Mouse (Mus musculus) bone marrow, adult 2 months (tissue): ENCODE measurements around the gene Pxmp4. TPM values are rescaled to one million over a fixed set of nuclear protein-coding genes. Genes with fewer than 3 reads are reported as not detected.

Source experiments
- H3K27ac ChIP-seq: fragments of 200-500 bp; 2 replicates; pipeline ENCODE4 v1.5.1; 2012; ENCODE audit warnings: low read depth, mild to moderate bottlenecking, control low read depth, inconsistent platforms, low read length; ENCODE audit not compliant: control insufficient read depth, poor library complexity, insufficient read depth
- H3K4me1 ChIP-seq: fragments of 200-500 bp; 2 replicates; pipeline ENCODE4 v1.6.1; 2011; ENCODE audit warnings: low read length; ENCODE audit not compliant: control insufficient read depth, insufficient read depth
- H3K4me3 ChIP-seq: fragments of 200-500 bp; replicated peaks from 2 replicates; pipeline ENCODE3; 2011; ENCODE audit warnings: mild to moderate bottlenecking, low read depth, low read length, control low read depth; ENCODE audit not compliant: control insufficient read depth
- CTCF ChIP-seq: fragments of 200-500 bp; IDR thresholded peaks from 2 replicates; pipeline ENCODE4 v1.5.1; 2011; ENCODE audit warnings: low read length, control low read depth; ENCODE audit not compliant: control insufficient read depth, insufficient read depth
- POLR2A ChIP-seq: fragments of 200-500 bp; IDR thresholded peaks from 2 replicates; pipeline ENCODE4 v1.6.1; 2011; ENCODE audit warnings: low read depth, mild to moderate bottlenecking, control low read depth, low read length, borderline replicate concordance; ENCODE audit not compliant: control insufficient read depth
- WGBS: fragments of 180-500 bp; shearing (Covaris S2); methylation state at CpG from one replicate; pipeline ENCODE4 v1.1.7; 2018; 5-methylcytosine and 5-hydroxymethylcytosine counted together
- polyA plus RNA-seq: library from polyadenylated mRNA; stranded (reverse); fragments of >200 nt; gene quantifications from 2 replicates; pipeline ENCODE4 v1.2.4, GENCODE M21; 2011; ENCODE audit warnings: low replicate concordance; ENCODE audit not compliant: missing spikeins, insufficient read depth, insufficient read length

The Pxmp4 gene
- polyA plus RNA-seq, 1 experiment, result 11.3 TPM

- Histone ChIP-seq H3K4me3 (no peak overlapping the region), H3K4me1 (no peaks in the 10 kb centered on the region), H3K27ac (no peak overlapping the region)
- WGBS, result 78% methylated on average over 2 of the region's 2 CpGs
- TF ChIP-seq POLR2A (no peak), CTCF (no peak)
Observed at GRCm38 (mm10) chr2:154541630-154542029, 61.9 kb downstream of the Pxmp4 start.

- H3K27ac ChIP-seq, result no peak overlapping the region
- no peaks in the 10 kb centered on the region for H3K4me1 ChIP-seq
- 58% methylated on average over 3 of the region's 3 CpGs for WGBS
- TF ChIP-seq POLR2A (no peak), CTCF (0 out of 2 replicates have a peak, but pooled peaks have one; percentile 29)
- no peak overlapping the region for H3K4me3 ChIP-seq
Observed at GRCm38 (mm10) chr2:154539720-154540119, 63.8 kb downstream of the Pxmp4 start.

GRCm38 (mm10) chr2:154538710-154539109 lies 64.8 kb downstream of the Pxmp4 start:
- H3K4me3 ChIP-seq, result no peak overlapping the region
- no peak for TF ChIP-seq POLR2A
- TF ChIP-seq CTCF, result no peak
- no peaks in the 10 kb centered on the region for H3K4me1 ChIP-seq
- H3K27ac ChIP-seq, result no peak overlapping the region
- WGBS, result 54% methylated on average over 3 of the region's 3 CpGs

GRCm38 (mm10) chr2:154538310-154538709 lies 65.2 kb downstream of the Pxmp4 start:
- no peak overlapping the region for H3K4me3 ChIP-seq
- no peak overlapping the region for H3K27ac ChIP-seq
- H3K4me1 ChIP-seq, result no peaks in the 10 kb centered on the region
- WGBS, result 87% methylated on average over 2 of the region's 2 CpGs
- TF ChIP-seq POLR2A, result no peak
- no peak for TF ChIP-seq CTCF

Other genes starting within 250 kb of the Pxmp4 start
- 4.4 and 16.3 TPM in 2 replicates for gene Cdk5rap1, start 230.7 kb downstream of the Pxmp4 start, polyA plus RNA-seq
- 3.3 and 3.6 TPM in 2 replicates for gene Snta1, start 195.6 kb downstream of the Pxmp4 start, polyA plus RNA-seq
- 6.7 and 16.4 TPM in 2 replicates for gene Cbfa2t2, start 167.2 kb downstream of the Pxmp4 start, polyA plus RNA-seq
- gene 1700003F12Rik, start 56.6 kb downstream of the Pxmp4 start, polyA plus RNA-seq, result not detected in 2 replicates
- not detected in 2 replicates for gene Actl10, start 51.9 kb downstream of the Pxmp4 start, polyA plus RNA-seq
- gene Necab3, start 44.8 kb downstream of the Pxmp4 start, polyA plus RNA-seq, result 3.5 and 5.3 TPM in 2 replicates
- 49.6 and 63.0 TPM in 2 replicates for gene E2f1, start 33.8 kb downstream of the Pxmp4 start, polyA plus RNA-seq
- 1.8 and 2.6 TPM in 2 replicates for gene Zfp341, start 9.6 kb upstream of the Pxmp4 start, polyA plus RNA-seq
- gene 4930519P11Rik, start 9.7 kb upstream of the Pxmp4 start, polyA plus RNA-seq, result not detected in 2 replicates
- gene Chmp4b, start 48.0 kb upstream of the Pxmp4 start, polyA plus RNA-seq, result 132 and 162 TPM in 2 replicates
- gene Gm14214, start 166.3 kb upstream of the Pxmp4 start, polyA plus RNA-seq, result not detected in 2 replicates
- 97.9 and 104 TPM in 2 replicates for gene Raly, start 187.4 kb upstream of the Pxmp4 start, polyA plus RNA-seq
- gene a, start 187.7 kb upstream of the Pxmp4 start, polyA plus RNA-seq, result not detected in 2 replicates